Mouse (Mus musculus) thymus, postnatal 10 days (tissue): ENCODE measurements around the gene Calcb.
A peak's percentile ranks its signal among the peaks of the same experiment; 100 is the strongest.

Source experiments
- DNase-seq, 2 experiments: peaks; one replicate each; pipeline ENCODE4 v3.0.0; 2021; ENCODE audit warnings: low spot score in 2 of 2

Calcb gene

DNA sequence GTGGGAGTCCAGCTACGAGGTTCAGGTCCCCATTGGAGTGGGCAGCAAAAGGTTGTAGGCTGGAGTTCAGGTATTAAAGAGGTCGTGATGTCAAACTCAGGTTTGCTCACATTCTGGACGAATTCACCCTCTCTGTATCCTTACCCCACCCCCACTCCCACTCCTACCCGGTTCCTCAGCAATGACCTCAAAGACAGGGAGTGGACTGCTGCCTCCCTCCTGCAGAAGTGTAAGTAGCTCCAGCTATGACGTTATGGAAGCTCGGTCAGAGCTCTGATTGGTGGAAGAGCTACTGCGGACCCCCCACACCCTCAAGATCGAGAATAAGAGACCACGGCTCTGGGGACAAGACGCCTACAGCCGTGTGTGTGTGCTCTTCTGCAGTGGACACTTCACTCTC lies at the start of gene Calcb:
TSS of gene Calcb (plus strand) at position 344 of the 400 bp plus-strand sequence.
- no peak for DNase-seq

DNA sequence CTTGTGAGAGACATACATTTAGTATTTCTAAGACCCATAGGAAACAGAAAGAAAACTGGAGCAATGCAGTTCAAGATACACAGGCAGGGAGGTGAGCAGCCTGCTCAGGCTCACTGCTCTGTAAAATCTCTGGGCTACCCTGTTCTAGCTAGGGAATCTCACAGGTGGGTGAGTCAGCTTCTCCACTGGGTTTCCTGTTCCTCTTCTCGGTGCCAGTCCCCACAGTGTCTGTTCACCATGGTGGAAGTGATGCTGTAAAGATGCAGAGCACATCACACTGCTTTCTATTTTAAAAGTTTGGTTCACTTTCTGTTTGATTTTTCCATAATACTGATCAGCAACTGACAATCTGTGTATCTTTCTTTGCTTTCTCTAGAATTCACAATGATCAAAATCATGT lies 47.0 kb upstream of the Calcb start:
- DNase-seq = no peak

DNA sequence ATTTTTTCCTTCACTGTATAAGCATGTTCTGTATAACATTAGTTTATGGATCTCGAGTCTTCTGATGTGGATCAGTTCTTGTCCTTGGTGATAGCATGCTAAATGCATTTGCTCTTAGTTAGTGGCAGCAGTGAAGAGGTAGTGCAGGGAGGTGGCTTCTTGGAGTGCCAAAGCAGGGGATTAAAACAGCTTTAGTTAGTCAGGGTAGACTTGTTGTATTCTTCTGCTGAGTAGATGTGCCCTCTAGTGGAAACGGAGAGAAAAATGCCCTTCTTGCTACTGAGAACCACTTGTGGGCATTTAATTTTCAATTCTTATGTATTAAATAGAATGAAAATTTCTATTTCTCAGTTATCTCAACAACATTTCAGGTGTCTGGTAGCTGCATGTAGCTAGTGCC lies 45.7 kb upstream of the Calcb start:
- no peak for DNase-seq

DNA sequence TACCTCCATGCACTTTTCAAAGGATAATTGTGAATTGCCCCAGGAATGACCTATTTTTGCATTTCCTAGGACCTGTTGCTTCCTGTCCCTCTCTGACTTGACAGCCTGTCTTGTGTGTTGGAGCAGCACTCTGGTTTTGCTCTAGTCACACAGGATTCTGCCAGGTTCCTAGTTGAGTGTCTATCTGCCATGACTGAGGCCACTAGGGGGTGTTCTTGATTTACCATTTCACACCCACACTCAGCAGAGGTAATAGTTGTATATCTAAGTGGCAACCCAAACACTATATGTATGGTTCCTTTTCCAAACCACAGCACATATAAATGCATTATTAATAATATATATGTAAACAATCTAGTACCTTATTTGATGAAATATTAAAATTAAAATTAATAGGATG lies 26.1 kb upstream of the Calcb start:
- DNase-seq = peak in 1 of 2 experiments; percentile 21

DNA sequence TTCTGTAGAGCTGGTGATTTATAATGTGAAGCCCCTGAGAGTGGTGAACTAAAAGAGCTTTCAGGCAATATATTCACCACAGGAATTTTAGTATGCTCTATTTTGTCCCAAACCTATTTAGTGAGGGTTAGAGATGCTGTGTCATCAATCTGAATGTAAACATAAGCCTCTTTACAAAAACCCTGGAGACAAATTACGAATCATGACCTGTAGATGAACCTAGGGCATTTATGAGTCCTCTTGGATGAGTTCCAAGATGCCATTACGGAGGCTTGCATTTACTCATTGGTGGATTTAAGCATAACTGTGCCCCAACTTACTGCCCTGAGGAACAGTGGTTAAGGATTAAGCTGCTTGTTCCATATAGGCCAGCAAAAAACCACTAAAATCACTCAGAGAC lies 17.6 kb upstream of the Calcb start:
- no peak for DNase-seq

DNA sequence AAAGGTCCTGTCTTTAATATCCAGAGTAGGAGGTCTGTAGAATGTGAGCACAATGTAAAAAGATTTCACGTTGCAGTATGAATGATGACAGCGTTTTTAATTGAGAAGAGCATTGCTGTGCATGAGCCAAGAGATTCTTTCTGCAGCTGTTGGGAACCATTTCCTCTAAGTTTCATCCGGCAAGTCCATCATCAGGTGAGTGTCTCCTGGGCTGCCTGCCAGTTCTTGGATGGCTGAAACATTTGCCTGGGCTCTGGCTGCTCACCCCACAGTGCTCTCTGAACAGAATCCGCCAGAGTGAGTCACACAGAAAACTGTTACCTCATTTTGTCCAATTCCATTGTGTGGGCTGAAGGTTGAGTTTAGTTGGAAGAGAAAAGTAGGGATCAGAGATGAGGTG lies 11.7 kb upstream of the Calcb start:
- DNase-seq = no peak

DNA sequence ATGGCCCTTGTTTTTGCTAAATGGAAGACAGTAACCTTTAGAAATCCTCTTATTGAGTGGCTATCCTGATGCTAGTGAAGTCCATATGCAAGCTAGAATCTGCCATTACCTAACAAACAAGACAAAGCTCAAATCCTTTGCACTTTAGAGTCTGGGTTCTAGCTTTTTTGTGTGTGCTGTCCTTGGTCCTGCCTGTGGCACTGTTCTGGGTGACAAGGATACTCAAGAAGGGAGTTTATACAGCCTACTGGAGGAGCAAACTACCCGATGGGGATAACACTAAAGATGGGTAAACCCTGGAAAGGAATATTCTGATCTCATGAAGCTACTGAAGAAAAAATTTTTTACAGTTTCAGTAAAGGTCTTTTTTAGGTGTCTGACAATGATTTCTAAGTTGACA lies 11.0 kb upstream of the Calcb start:
- no peak for DNase-seq

DNA sequence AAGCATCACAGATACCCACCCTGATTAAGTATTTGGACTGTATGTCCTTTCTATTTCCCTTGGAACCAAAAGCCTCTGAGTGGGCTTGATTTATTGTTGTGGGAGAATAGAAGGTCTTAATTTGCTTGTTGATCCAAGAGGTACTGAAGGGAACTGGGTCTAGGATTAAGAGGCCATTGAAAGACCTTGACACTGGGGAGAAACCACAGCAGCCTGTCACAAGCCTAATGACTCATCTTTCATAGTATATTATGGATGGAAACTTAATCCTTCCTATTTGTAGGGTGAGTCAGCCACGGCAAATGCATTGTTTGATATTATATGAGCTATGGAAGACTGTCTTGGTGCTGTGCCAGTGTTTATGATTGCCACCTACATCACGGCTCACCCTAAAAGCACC lies 8.0 kb upstream of the Calcb start:
- no peak for DNase-seq

DNA sequence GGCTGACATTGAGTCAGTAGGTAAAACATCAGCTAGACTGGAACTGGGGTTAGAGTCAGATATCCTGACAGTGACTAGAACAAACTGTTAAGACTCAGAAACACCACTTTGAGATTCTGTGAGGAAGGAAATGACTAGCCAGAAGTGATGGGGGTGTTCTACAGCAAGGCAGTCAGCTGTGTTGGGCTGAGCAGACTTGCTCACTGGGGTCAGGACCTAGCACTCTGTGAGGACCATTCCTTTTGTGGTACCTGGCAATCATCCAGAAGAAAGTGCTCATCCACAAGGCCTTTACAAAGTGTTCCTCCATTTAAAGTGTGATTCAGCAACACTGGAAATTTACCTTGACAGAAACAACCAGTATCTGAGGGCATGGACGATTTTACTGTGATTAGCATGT lies 5.9 kb upstream of the Calcb start:
- DNase-seq = no peak

DNA sequence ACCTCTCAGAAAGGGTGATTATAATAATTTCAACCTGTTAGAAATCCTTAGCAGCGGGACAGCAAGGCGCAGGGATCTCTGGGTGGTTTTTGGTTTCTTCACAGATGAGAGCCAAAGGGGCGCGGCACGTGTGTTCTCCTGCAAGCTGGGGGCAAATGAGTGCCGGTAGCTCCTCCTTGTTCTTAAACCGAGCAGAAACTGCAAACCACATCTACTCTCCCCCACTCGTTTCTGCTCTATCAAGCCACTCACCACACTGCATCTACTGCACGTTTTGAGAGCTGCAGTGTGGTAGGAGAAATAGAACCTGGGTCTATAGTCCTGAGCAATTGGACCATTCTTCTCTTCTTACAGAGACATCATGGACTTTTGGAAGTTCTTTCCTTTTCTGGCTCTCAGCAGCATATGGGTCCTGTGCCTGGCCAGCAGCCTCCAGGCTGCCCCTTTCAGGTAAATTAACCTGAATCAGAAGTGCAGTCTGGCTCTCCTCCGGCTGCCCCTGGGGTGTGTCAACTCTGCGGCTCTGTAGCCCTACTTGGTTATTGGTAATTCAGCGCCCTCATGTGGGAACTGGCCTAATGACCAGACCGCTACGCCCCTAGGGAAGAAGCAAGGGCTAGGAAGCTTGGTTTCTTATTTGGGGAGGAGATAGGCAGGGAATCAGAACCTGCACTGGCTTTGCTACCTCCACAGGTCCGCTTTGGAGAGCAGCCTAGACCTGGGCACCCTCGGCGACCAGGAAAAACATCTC lies 1.1 kb downstream of the Calcb start:
- peak in 1 of 2 experiments; percentile 16 for DNase-seq

DNA sequence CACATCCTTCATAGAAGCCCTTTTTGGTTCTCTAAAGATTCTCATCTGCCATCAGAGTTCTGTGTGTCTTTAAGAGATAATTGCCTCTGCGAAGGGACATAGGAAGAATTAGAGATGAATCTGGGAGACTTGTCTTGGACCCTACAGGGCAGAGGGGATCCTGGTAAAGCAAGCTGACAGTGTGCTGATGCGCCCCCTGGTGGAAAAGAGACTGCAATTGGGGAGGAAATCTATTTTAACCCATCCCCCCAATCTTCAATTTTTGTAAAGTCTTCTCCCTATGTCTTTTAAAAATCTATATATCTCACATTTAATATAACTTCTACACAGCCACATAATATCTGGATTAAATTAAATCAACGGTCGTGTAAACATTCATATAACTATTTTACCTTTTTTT lies 11.3 kb downstream of the Calcb start:
- peak in 1 of 2 experiments; percentile 17 for DNase-seq

DNA sequence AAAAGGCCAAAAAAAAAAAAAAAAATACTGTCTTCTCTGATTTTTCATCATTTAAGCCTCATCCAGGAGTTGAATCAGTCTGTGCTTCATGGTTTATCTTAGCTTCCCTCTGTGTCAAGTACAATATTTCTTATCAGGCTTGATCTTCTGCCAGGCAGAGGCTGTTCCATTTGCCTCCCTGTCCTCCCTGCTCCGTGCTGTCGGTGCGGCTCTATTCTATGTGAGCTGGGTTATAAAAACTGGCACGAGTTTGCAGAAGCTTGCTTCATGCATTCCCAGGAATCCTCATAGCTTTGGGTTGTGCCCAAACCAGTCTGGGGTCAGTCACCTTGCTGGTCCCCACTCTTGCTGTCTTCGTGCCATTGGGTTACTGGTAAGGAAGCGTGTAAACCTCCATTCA lies 12.7 kb downstream of the Calcb start:
- DNase-seq = no peak

DNA sequence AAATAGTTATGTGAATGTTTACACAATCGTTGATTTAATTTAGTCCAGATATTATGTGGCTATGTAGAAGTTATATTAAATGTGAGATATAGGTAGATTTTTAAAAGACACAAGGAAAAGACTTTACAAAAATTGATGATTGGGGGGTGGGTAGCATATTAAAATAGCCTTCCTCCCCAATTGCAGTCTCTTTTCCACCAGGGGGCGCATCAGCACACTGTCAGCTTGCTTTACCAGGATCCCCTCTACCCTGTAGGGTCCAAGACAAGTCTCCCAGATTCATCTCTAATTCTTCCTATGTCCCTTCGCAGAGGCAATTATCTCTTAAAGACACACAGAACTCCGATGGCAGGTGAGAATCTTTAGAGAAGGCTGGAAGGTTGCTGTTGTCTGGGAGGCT lies 13.3 kb downstream of the Calcb start:
- peak in 1 of 2 experiments; percentile 14 for DNase-seq

DNA sequence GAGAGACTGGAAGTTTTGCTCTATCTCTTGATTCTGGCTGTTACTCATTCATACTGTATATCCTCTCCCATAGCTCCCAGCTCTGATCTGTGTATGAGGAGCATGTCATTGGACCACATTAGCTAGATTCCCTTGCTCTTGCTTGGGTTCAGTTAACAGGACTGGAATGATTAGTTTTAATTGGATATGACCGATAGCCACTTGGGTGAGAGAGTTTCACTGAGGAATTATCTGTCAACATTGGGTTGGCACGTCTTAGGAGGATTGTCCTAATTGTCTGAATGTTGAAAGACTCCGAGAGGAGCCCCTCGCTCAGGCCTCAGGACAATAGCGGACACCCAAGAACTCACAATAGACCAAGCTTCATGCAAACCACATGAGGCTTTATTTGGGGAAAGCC lies 17.8 kb downstream of the Calcb start:
- no peak for DNase-seq

DNA sequence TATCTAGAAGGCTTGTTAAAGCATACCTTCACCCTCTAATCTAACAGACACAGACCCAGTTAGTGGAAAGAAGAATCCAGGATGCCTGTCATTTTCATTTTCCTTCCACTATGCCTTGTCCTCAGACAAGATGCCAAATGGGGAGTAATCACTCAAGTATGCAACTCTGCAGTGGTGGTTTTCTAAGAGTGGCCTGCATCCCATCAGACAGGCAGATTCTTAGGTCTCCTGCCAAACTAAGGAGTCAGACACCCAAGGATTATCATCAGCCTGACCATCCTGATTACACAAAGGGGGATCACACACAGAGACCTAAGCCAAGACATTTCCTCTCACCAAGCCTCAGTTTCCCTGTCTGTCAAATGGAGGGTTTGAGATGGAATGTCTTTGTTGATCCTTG lies 19.7 kb downstream of the Calcb start:
- no peak for DNase-seq

DNA sequence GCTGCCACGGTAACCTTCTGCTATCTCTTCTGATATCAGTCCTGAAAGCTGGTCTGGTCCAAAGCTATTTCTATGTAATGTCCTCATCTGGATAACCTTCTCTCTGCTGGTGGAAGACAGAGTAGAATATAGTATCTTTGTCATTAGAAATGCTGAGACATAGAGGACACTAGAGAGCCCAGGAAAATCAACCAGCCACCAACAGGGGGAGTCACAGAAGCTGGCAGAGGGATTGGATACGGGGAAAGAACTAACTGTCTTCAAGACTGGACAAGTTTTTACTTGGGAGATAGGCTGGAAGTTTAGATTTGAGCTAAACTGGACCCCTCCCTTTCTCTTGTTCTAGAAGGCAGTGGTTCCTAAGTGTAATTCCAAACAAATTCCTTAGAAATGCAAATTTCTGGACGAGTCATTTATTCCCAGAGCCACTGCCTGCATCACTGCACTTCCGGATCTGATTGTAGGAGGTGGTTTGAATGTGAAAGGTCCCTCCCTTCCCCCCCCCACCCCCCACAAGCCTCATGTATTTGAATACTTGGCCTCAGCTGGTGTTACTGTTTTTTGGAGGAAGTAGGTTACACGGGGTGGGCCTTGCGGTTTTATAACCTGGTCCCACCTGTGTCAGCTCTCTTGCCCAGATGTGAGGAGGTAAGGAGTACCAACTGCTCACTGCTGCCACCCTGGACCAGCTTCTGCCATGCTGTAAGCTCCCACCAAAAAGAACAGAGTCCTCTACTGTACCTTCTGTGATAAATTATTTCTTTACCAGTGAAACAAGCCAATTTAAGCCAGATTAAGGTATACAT lies 22.1 kb downstream of the Calcb start:
- DNase-seq = peak; percentile 49 to 55

DNA sequence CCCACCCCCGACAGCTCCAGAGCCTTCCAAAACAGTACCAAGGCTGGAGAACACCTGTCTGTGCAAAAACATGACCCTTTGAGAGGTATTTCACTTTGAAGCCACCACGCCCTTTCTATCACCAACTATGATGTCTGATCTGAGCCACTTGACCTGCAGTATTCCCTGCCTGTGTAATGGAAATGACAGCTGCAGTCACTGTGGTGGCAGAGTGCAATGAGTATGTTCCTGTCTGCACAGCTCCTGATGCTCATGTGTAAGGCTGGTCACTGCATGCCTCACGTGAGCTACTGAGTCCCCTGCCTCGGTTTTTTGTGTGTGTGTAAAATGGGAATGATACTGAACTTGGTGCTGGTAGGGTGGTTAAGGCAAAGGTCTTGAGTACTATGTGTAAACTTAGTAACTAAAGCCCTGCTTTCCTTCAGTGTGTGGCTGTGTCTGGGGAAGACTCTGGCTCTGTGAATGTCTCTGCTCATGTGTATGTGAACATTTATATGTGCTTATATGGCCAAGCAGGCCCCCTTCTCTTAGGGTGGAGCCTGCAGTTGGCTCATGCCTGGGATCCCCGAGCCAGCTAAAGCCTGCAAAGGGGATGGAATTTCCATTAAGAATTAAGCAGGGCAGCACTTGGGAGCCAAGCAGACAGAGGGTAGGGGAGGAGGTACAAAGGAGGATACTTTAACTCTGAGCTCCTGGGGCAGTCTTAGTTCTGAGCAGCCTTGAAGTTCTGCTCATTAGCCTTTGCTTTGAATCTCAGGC lies 24.8 kb downstream of the Calcb start, which contains the start of gene Insc:
TSS of gene Insc (plus strand) at position 673 of the 759 bp plus-strand sequence.
- no peak for DNase-seq

DNA sequence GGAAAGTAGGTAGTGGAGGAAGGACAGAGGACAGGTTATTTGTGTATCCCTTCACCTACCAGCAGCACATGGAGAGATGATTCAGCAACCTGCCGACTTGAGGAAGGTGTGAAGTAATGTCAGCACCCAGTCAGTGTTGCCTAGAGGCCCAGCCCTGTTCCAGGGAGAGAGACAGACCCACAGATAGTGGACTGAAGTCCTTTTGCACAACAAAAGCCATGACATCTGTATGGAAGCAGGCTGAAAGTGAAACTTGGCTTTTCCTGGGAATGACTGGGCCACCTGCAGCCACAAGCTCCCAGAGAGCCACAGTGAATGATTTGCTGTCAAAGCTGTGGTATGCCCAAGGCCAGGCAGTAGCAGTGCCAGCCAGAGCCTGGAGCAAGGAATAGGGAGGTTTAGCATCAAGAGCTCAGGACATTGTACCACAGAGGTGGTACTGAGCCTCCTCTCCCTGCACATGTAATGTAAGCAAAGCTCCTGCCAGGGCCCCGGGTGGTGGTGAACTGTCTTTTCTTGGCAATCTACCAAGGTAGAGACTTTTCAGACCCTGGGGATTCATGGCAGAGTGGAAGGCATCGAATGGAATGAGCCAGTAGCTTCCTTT lies 26.3 kb downstream of the Calcb start:
- no peak for DNase-seq

DNA sequence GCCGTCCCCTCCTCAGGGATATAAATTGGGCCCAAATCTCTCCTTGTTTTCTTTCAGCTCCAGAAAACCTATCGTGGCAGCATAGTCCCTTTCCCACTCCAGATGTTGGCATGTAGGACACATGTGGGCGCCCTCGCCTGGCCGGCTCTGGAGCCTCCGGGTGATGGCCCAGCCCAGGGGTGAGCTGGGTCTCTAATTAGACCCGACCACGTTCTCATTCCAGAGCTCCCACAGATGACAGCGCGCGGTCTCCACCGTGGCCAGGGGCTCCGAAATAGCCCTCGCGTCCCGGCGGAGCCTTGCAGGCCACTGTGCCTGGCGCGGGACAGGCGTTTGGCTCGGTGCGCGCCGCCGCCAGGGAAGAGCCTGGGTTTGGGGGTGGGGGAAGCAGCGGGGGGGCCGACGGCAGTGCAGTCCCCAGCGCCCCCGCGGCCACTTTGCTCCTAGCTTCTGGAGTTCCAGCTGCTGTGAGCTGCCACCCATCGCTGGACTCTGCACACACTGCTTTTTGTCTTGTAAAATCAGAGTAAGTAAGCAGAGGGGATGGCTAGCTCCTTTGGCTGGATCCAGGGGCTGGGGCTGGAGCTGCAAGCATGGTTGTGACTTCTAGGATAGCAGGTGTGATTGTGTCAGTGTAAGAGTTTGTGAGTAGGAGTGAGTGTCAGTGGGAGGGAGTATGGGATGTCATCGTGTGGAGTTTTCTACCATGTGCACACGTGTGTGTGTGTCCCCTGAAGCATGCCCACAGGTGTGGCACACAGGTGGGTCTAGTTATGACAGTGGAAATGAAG lies 27.2 kb downstream of the Calcb start:
- no peak for DNase-seq

DNA sequence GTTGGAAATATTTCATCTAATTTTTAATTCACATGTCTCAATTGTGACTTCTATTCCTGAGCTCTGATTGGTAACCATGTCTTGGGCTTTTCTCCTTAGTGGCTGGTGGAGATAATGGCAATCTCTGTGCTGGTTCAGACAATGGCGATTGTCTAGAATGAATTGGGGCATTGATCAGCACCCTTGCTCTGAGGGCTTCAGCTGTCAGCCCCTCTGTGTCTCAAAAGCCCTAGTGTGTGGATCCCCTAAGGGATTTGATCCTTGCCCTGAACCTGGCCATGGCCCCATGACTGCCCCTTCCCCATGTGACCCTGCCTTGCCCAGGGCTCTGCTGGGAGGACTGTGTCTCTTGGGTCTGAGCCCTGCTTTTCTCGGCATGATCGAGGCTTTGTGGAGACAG lies 29.2 kb downstream of the Calcb start:
- DNase-seq = no peak

DNA sequence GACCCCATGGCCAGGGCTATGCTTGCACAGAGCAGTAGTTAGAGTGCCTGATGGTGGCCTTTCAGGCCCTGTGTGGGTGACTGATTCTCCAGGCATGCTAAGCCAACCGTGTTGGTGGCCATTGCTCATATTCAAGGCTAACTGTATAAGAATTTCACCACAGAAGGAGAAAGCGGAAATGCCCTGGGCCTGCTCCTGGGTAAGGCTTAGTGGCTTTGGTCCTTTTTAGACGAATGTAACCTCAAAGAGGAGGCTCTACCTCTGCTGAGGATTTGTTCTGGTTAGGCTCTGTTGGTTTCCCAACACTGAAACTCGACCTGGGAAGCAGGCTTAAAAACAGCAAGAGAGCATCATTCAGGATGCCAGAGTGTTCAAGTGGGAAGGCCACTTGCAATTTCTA lies 29.8 kb downstream of the Calcb start:
- DNase-seq = no peak
